ENCODE assay signal across 8 mouse cellular contexts in genomic region chr10:86636515-86636914, GRCm38 (mm10).
DNase-seq lines count a peak whose midpoint lies in the region; ATAC-seq and TF ChIP-seq lines count a peak whose summit lies in the region.
"Not testable (repeated sequence)": the region's sequence is repeated elsewhere in the genome, so short reads cannot be mapped to it uniquely, and the experiment has no call there.

No protein-coding gene starts in this region.

- not testable (repeated sequence) for H3K9me3 ChIP-seq in E14TG2a.4 (ENCODE audit: low read length); forebrain, embryonic 11.5 days (ENCODE audit: control insufficient read depth, low read length); heart, embryonic 12.5 days (replicated peaks); hindbrain, embryonic 15.5 days; liver, embryonic 15.5 days (replicated peaks); midbrain, embryonic 12.5 days; neural tube, embryonic 15.5 days (replicated peaks)

- not testable (repeated sequence) for TF ChIP-seq CTCF in E14TG2a.4 (conservative IDR thresholded peaks at IDR 0.05; ENCODE audit: low read length); layer of hippocampus, adult 2 months (conservative IDR thresholded peaks at IDR 0.05)

- H3K27me3 ChIP-seq in E14TG2a.4 (ENCODE audit: insufficient read depth, low read length); forebrain, embryonic 11.5 days (ENCODE audit: control insufficient read depth, insufficient read depth, low read length); heart, embryonic 12.5 days (replicated peaks); hindbrain, embryonic 15.5 days; liver, embryonic 15.5 days; midbrain, embryonic 12.5 days; neural tube, embryonic 15.5 days (replicated peaks): not testable (repeated sequence)

- peak overlapping the region; percentile 56 for H3K4me3 ChIP-seq in E14TG2a.4 (replicated peaks; ENCODE audit: low read length)
- not testable (repeated sequence) for H3K4me3 ChIP-seq in forebrain, embryonic 11.5 days (ENCODE audit: low read depth, low read length); liver, embryonic 15.5 days (replicated peaks)
- peak overlapping the region; percentile 45 for H3K4me3 ChIP-seq in heart, embryonic 12.5 days
- H3K4me3 ChIP-seq in hindbrain, embryonic 15.5 days: peak overlapping the region; percentile 36
- H3K4me3 ChIP-seq in layer of hippocampus, adult 2 months: peak overlapping the region; percentile 46
- H3K4me3 ChIP-seq in midbrain, embryonic 12.5 days: peak overlapping the region; percentile 32
- H3K4me3 ChIP-seq in neural tube, embryonic 15.5 days (replicated peaks): peak overlapping the region; percentile 35

- not testable (repeated sequence) for H3K27ac ChIP-seq in forebrain, embryonic 11.5 days (ENCODE audit: low read depth, low read length); heart, embryonic 12.5 days (ENCODE audit: poor library complexity, severe bottlenecking); hindbrain, embryonic 15.5 days (replicated peaks); layer of hippocampus, adult 2 months; liver, embryonic 15.5 days (replicated peaks); midbrain, embryonic 12.5 days (replicated peaks); neural tube, embryonic 15.5 days (replicated peaks)

- not testable (repeated sequence) for H3K36me3 ChIP-seq in E14TG2a.4 (ENCODE audit: insufficient read depth, low read length); forebrain, embryonic 11.5 days (ENCODE audit: control insufficient read depth, insufficient read depth, low read length); heart, embryonic 12.5 days; hindbrain, embryonic 15.5 days; liver, embryonic 15.5 days (replicated peaks); midbrain, embryonic 12.5 days; neural tube, embryonic 15.5 days

- not testable (repeated sequence) for ATAC-seq in forebrain, embryonic 11.5 days (replicated peaks; ENCODE audit: low FRiP score); heart, embryonic 12.5 days (ENCODE audit: insufficient number of reproducible peaks, low FRiP score); liver, embryonic 15.5 days (ENCODE audit: insufficient read depth); midbrain, embryonic 12.5 days (ENCODE audit: low FRiP score, low read depth)
- 0 out of 2 replicates have a peak, but pooled peaks have one; percentile 27 for ATAC-seq in hindbrain, embryonic 15.5 days (ENCODE audit: low FRiP score, low read depth)
- ATAC-seq in neural tube, embryonic 15.5 days (ENCODE audit: low FRiP score): peak; percentile 38; the same call in 1 of the 2 replicates

- 31% methylated on average over 6 of the region's 6 CpGs for WGBS in forebrain, embryonic 11.5 days
- WGBS in heart, embryonic 12.5 days: 24% methylated on average over 6 of the region's 6 CpGs
- WGBS in hindbrain, embryonic 15.5 days: 28% methylated on average over 6 of the region's 6 CpGs
- WGBS in liver, embryonic 15.5 days (ENCODE audit: insufficient replicate concordance): 18% methylated on average over 6 of the region's 6 CpGs
- WGBS in midbrain, embryonic 12.5 days: 35% methylated on average over 6 of the region's 6 CpGs
- 29% methylated on average over 6 of the region's 6 CpGs for WGBS in neural tube, embryonic 15.5 days

- H3K4me1 ChIP-seq in E14TG2a.4 (replicated peaks; ENCODE audit: low read depth, low read length); forebrain, embryonic 11.5 days (replicated peaks; ENCODE audit: control insufficient read depth, insufficient read depth, low read length); heart, embryonic 12.5 days (replicated peaks); hindbrain, embryonic 15.5 days (replicated peaks); liver, embryonic 15.5 days (replicated peaks); midbrain, embryonic 12.5 days; neural tube, embryonic 15.5 days: not testable (repeated sequence)

- not testable (repeated sequence) for DNase-seq in forebrain, embryonic 11.5 days (ENCODE audit: low spot score); layer of hippocampus, adult 2 months (ENCODE audit: low spot score in 2 of 2)

- peak overlapping the region; percentile 40; the same call in 1 of the 2 replicates for H3K4me2 ChIP-seq in forebrain, embryonic 11.5 days (ENCODE audit: low read depth, low read length, severe bottlenecking)
- H3K4me2 ChIP-seq in heart, embryonic 12.5 days: peak overlapping the region; percentile 72
- peak overlapping the region; percentile 62 for H3K4me2 ChIP-seq in hindbrain, embryonic 15.5 days
- H3K4me2 ChIP-seq in liver, embryonic 15.5 days: peak overlapping the region; percentile 60
- peak overlapping the region; percentile 51 for H3K4me2 ChIP-seq in midbrain, embryonic 12.5 days (replicated peaks)
- peak overlapping the region; percentile 62 for H3K4me2 ChIP-seq in neural tube, embryonic 15.5 days

- H3K9ac ChIP-seq in forebrain, embryonic 11.5 days (ENCODE audit: low read length); liver, embryonic 15.5 days; midbrain, embryonic 12.5 days (replicated peaks): not testable (repeated sequence)
- peak overlapping the region; percentile 58; the same call in 1 of the 2 replicates for H3K9ac ChIP-seq in heart, embryonic 12.5 days
- H3K9ac ChIP-seq in hindbrain, embryonic 15.5 days: peak overlapping the region; percentile 22; the same call in 1 of the 2 replicates
- peak overlapping the region; percentile 23; the same call in 1 of the 2 replicates for H3K9ac ChIP-seq in neural tube, embryonic 15.5 days (replicated peaks)
